Mouse (Mus musculus) lung, postnatal 0 days (tissue): ENCODE measurements around the gene Abcb10.

Experiments used
- CTCF ChIP-seq: IDR thresholded peaks from 2 replicates; pipeline ENCODE4 v1.5.1; 2016; ENCODE audit warnings: antibody characterized with exemption, mild to moderate bottlenecking
- EP300 ChIP-seq: IDR thresholded peaks from 2 replicates; pipeline ENCODE4 v1.6.1; 2016; ENCODE audit warnings: antibody characterized with exemption, mild to moderate bottlenecking, control low read depth

GRCm38 (mm10) chr8:123999568-123999967, 16.6 kb upstream of the Abcb10 start:
- TF ChIP-seq CTCF, result no peak
- no peak for TF ChIP-seq EP300
